Mouse (Mus musculus) neural tube, embryonic 12.5 days (tissue): Measurements from ENCODE around the gene Mga. TPM values are rescaled to one million over a fixed set of nuclear protein-coding genes. Genes with fewer than 3 reads are reported as not detected.
A peak's percentile ranks its signal among the peaks of the same experiment; 100 is the strongest.

Experiments used
- ATAC-seq: fragments of 200-750 bp; cut with Nextera tagmentation; 2 replicates; pipeline ENCODE4 v1.8.0; 2017; ENCODE audit warnings: low read depth, mild to moderate bottlenecking, moderate TSS enrichment, moderate library complexity; ENCODE audit not compliant: low FRiP score
- H3K27ac ChIP-seq: fragments of 300-500 bp; sonication (generic); 2 replicates; pipeline ENCODE4 v1.5.1; 2016
- H3K27me3 ChIP-seq: fragments of 300-500 bp; sonication (generic); replicated peaks from 2 replicates; pipeline ENCODE4 v1.6.1; 2016; ENCODE audit warnings: mild to moderate bottlenecking
- H3K36me3 ChIP-seq: fragments of 300-500 bp; sonication (generic); 2 replicates; pipeline ENCODE4 v1.6.1; 2016; ENCODE audit warnings: mild to moderate bottlenecking
- H3K4me1 ChIP-seq: fragments of 300-500 bp; sonication (generic); 2 replicates; pipeline ENCODE4 v1.6.1; 2016
- H3K4me2 ChIP-seq: fragments of 300-500 bp; sonication (generic); replicated peaks from 2 replicates; pipeline ENCODE4 v1.6.1; 2016; ENCODE audit warnings: mild to moderate bottlenecking
- H3K4me3 ChIP-seq: fragments of 300-500 bp; sonication (generic); 2 replicates; pipeline ENCODE4 v1.5.1; 2016
- H3K9ac ChIP-seq: fragments of 300-500 bp; sonication (generic); 2 replicates; pipeline ENCODE4 v1.6.1; 2016; ENCODE audit warnings: mild to moderate bottlenecking
- H3K9me3 ChIP-seq: fragments of 300-500 bp; sonication (generic); 2 replicates; pipeline ENCODE4 v1.6.1; 2016; ENCODE audit warnings: mild to moderate bottlenecking
- WGBS: fragments of 180-500 bp; shearing (Covaris S2); methylation state at CpG from one replicate; pipeline ENCODE4 v1.1.7; 2016; 5-methylcytosine and 5-hydroxymethylcytosine counted together
- polyA plus RNA-seq: library from polyadenylated mRNA; unstranded; fragments of >200 nt; fragmentation: Nextera tagmentation; extraction: Ambion mirVana; gene quantifications from 2 replicates; pipeline ENCODE4 v1.2.1, GENCODE M21; 2016

Mga gene
- polyA plus RNA-seq, 1 experiment from 2014 or later, result 27.2 TPM

DNA sequence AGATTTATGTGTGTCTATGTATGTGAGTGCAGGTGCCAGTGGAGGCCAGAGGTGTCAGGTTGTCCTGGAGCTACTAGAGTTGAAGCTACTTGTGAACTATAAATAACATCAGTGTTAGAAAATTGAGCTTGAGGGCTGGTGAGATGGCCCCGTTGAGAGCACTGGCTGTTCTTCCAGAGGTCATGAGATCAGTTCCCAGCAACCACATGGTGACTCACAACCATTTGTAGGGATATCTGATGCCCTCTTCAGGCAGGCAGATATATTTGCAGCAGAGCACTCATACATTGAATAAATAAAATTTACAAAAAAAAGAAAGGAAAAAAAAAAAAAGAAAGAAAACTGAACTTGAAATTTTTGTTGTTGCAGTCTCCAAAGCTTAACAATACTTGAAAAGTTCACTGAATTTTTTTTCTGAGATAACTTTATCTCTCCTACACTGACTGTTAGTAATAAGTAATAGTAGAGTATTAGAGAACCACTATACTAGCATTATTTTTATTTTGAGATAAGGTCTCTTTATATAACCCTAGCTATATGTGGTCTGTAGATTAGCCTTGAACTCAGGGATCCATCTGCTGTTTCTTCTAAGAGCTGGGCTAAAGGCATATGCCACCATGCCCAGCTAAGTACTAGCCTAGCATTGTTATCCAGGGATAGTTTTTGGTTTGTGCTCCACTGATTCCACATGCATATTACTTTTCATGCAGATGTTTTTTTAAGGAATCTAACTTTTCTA, 20.8 kb downstream of the Mga start:
- Histone ChIP-seq H3K9me3 (no peaks in the 10 kb centered on the region), H3K36me3 (peaks cover 17% of the 10 kb centered on the region; the same call in 1 of the 2 replicates), H3K27me3 (no peaks in the 10 kb centered on the region), H3K27ac (no peak overlapping the region), H3K4me1 (no peaks in the 10 kb centered on the region), H3K4me2 (no peak overlapping the region), H3K9ac (no peak overlapping the region), H3K4me3 (no peak overlapping the region)
- ATAC-seq, result no peak
- WGBS, result 77% methylated on average over 1 of the region's 1 CpGs

DNA sequence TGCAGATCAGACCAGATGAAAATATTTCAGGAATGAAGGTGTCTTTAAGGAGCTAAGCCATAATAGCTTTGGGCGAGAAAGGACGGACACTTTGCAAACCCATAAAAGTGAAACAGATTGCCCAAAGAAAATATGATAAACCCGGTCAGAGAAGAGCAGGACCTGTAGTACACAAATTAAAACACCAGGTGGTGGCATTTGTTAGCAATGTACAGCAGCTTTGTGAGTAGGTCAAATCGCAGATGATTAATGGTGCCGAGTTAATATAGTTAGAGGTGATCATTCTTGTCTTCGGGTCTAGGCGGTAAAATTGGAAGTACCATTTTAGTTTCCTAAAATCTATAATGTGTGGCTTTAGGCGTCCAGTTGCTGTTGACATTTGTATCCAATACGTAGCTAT, 73.5 kb downstream of the Mga start:
- Histone ChIP-seq H3K4me1 (peaks cover 11% of the 10 kb centered on the region), H3K9me3 (no peaks in the 10 kb centered on the region), H3K27me3 (no peaks in the 10 kb centered on the region), H3K4me3 (no peak overlapping the region), H3K27ac (no peak overlapping the region), H3K9ac (no peak overlapping the region), H3K36me3 (0 out of 2 replicates have a peak, but pooled peaks cover 3% of the 10 kb centered on the region), H3K4me2 (no peak overlapping the region)
- no peak for ATAC-seq
- WGBS, result 59% methylated on average over 9 of the region's 9 CpGs

DNA sequence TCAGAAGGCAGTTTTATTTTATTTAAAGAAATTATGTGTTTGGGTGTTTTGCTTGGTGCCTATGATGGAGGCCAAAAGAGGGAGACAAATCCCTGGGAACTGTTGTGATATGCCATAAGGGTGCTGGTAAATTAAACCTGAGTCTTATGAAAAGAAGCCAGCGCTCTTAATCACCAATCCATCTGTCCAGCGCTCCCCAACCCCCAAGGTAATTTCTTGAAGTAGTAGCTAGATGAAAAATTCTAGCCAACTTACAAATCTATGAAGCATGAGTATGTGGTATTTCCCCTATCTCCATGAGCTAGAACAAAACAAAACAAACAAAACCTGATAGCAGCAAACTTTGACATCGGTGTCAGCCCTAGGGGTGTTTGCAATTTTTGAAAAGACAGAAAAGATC, 74.3 kb downstream of the Mga start:
- H3K4me2 ChIP-seq, result peak overlapping the region; percentile 57
- H3K9ac ChIP-seq, result no peak overlapping the region
- WGBS, result 85% methylated on average over 3 of the region's 3 CpGs
- no peak overlapping the region for H3K4me3 ChIP-seq
- H3K4me1 ChIP-seq, result peaks cover 11% of the 10 kb centered on the region
- H3K27ac ChIP-seq, result no peak overlapping the region
- ATAC-seq, result no peak
- H3K27me3 ChIP-seq, result no peaks in the 10 kb centered on the region
- H3K36me3 ChIP-seq, result no peaks in the 10 kb centered on the region
- no peaks in the 10 kb centered on the region for H3K9me3 ChIP-seq

DNA sequence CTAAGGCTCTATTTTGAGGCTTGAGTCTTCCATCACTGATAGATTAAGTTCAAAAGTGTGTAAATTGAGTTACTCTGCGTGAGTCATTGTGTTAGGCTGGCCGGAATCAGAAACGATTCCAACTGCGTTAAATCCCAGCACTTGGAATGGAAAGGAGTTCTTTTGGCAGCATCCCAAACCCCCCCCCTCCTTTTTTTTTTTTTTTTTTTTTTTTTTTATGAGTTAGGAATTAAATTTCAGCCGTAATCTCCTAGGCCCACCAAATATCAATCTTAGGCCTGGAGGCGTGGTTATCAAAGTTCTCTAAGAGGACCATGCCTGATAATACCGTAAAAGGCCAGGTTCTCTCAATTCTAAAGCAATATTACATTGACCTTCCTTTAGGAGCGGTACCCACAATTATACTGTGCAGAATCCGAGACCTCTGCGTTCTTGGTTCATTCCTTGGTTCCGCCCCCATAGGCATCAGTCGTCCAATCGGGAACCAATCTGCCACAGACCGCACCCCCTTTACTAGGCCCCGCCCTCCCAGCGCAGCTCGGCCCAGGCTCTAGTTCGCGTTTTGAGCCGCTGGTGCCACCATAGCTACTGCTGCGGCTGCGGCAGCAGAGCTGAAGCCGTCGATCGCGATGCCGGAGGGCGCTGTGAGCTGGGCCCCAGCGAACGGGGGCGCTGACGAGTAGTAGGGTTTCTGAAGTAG, 75.0 kb downstream of the Mga start:
- Histone ChIP-seq H3K27me3 (no peaks in the 10 kb centered on the region), H3K27ac (no peak overlapping the region), H3K4me3 (peak overlapping the region; percentile 76), H3K9ac (peak overlapping the region; percentile 73), H3K36me3 (no peaks in the 10 kb centered on the region), H3K9me3 (no peaks in the 10 kb centered on the region), H3K4me1 (peaks cover 11% of the 10 kb centered on the region), H3K4me2 (peak overlapping the region; percentile 57)
- 3% methylated on average over 32 of the region's 32 CpGs for WGBS
- ATAC-seq, result peak; percentile 99

DNA sequence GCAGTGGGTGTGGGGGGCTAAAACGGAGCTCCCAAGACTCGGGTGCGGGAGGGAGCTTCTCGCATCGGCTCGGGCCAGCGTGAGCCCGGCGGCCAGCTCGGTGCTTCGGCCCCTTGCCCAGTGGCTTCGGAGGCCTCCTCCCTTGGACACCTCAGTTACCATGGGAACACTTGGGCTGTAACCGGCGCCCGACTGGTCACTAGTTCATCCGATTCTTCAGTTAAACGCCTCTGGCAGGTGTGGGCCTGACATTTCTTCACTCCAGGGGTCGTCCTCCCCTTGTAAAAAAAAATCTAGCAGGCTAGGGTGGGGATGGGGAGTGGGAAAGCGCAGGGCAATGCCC, 75.5 kb downstream of the Mga start, which contains the start of gene Mapkbp1:
TSS of gene Mapkbp1 (plus strand) at position 163 of the 343 bp plus-strand sequence.
- H3K9ac ChIP-seq, result peak within 1 kb of the TSS; percentile 73
- H3K36me3 ChIP-seq, result no peaks in the 10 kb centered on the region
- H3K9me3 ChIP-seq, result no peaks in the 10 kb centered on the region
- H3K4me1 ChIP-seq, result peaks cover 11% of the 10 kb centered on the region
- ATAC-seq, result peak; percentile 89
- H3K27me3 ChIP-seq, result no peaks in the 10 kb centered on the region
- under 1% methylated on average over 19 of the region's 19 CpGs for WGBS
- peak within 1 kb of the TSS; percentile 76 for H3K4me3 ChIP-seq
- H3K4me2 ChIP-seq, result peak within 1 kb of the TSS; percentile 57
- no peak within 1 kb of the TSS for H3K27ac ChIP-seq

DNA sequence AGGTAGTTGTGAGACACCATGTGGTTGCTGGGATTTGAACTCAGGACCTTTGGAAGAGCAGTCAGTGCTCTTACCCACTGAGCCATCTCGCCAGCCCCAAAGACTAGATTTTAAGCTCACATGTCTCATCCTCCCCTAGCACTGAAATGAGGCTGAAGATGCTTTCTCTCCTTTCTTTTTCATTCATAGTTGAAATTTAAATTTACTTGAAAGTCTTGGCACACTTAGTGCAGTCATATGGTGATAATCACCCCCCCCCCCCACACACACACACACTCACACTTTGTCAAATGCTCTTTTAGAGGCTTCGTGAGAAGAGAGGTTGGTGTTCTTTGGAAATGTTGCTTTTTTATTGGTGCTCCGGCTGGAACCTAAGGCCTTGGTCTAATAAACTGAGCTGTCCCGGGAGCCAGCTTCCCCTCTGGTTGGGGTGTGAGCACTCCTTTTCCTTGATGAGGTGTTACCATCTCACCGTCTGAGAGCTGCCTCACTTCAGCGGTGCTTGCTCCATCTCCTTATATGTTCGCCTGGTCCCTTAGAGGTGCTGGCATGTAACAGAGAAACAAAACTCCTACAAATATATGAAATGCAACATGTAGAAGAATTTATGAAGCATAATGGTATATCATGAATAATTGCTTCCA, 83.4 kb downstream of the Mga start:
- Histone ChIP-seq H3K36me3 (no peaks in the 10 kb centered on the region), H3K4me3 (no peak overlapping the region), H3K27ac (no peak overlapping the region), H3K9ac (no peak overlapping the region), H3K9me3 (no peaks in the 10 kb centered on the region), H3K27me3 (no peaks in the 10 kb centered on the region), H3K4me2 (no peak overlapping the region), H3K4me1 (no peaks in the 10 kb centered on the region)
- ATAC-seq, result no peak
- 78% methylated on average over 7 of the region's 7 CpGs for WGBS

DNA sequence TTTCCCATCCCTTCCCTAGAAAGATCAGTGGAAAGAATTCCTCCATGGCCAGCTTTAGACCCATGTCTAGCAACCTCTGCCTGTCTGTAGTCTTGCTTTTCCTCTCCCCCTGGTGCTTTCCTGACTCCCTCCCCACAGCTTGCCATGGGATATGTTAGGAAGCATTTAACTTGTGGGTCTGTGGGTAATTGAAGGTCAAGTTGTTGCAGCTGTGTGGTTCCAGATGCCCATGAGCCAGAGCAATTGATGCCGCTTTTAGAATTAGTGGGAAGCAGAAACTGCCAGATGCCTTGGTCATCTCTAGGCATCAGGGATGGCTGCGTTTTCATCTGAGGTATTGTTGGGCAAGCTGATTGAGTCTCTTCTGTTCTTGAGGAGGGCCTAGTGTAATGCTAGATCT, 84.6 kb downstream of the Mga start:
- ATAC-seq, result no peak
- Histone ChIP-seq H3K4me3 (no peak overlapping the region), H3K9ac (no peak overlapping the region), H3K36me3 (no peaks in the 10 kb centered on the region), H3K4me1 (no peaks in the 10 kb centered on the region), H3K27me3 (no peaks in the 10 kb centered on the region), H3K9me3 (no peaks in the 10 kb centered on the region), H3K27ac (no peak overlapping the region), H3K4me2 (no peak overlapping the region)
- WGBS, result 85% methylated on average over 2 of the region's 2 CpGs

DNA sequence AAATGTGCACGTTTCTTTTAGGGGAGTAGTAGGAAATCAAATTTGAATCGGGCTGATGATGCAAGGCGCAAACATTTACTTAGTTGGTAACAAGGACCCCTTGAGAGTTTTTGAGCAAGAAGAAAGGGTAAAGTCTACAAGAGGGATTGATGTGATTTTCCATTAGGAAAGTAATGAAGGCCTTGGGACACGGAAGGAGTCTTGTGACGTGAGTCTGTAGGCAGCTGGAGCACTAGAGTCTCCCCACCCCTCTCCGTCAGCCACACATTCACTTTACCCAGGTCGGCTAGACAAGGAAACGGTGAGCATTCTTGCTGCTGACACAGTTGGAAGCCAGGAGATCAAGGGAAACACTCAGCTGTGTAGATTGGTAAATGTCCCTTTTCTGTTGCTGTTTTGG, 88.8 kb downstream of the Mga start:
- 66% methylated on average over 8 of the region's 8 CpGs for WGBS
- Histone ChIP-seq H3K27me3 (no peaks in the 10 kb centered on the region), H3K4me1 (no peaks in the 10 kb centered on the region), H3K4me3 (no peak overlapping the region), H3K36me3 (no peaks in the 10 kb centered on the region), H3K9me3 (no peaks in the 10 kb centered on the region), H3K9ac (no peak overlapping the region), H3K27ac (no peak overlapping the region), H3K4me2 (no peak overlapping the region)
- no peak for ATAC-seq

DNA sequence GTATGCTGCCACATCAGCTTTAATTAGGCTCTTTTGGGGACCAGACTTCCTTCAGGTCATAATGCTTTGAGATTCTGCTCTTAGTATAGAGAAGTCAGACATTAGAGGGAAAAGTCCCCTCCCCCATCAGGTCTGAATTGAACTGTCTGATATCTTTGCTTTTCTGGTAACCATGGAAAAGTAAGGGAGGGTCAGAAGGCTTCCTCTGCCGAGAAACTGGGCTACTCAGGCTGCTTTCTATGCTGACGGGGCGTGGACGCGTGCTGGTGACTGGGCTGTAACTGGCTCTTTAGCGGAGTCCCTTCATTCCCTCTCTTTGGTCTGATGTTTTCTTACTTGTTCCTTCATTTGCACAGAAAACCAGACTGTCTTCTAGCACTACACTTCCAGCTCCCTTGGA, 89.3 kb downstream of the Mga start:
- H3K4me3 ChIP-seq, result no peak overlapping the region
- H3K9ac ChIP-seq, result no peak overlapping the region
- no peak overlapping the region for H3K27ac ChIP-seq
- no peaks in the 10 kb centered on the region for H3K36me3 ChIP-seq
- H3K4me1 ChIP-seq, result no peaks in the 10 kb centered on the region
- no peaks in the 10 kb centered on the region for H3K9me3 ChIP-seq
- no peak overlapping the region for H3K4me2 ChIP-seq
- no peak for ATAC-seq
- no peaks in the 10 kb centered on the region for H3K27me3 ChIP-seq
- 65% methylated on average over 6 of the region's 6 CpGs for whole genome bisulfite sequencing

DNA sequence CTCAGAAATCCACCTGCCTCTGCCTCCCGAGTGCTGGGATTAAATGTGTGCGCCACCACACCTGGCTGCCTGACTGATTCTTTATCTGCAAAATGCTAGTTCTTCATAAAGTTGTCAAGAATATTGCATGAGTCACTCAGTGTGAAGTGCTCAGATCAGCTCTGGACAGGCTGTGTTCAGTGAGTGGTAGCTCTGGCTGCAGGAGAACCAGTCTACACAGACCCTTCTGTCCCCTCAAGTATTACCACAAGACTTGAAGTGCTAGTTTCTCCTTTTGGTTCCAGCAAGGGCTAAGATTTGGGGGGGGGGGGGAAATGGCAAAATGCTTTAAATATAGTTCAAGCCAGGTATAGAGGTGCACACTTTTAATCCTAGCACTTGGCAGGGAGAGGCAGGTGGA, 90.4 kb downstream of the Mga start:
- Histone ChIP-seq H3K4me3 (no peak overlapping the region), H3K4me2 (no peak overlapping the region), H3K9ac (no peak overlapping the region), H3K27me3 (no peaks in the 10 kb centered on the region), H3K4me1 (no peaks in the 10 kb centered on the region), H3K36me3 (no peaks in the 10 kb centered on the region), H3K27ac (no peak overlapping the region), H3K9me3 (no peaks in the 10 kb centered on the region)
- no peak for ATAC-seq
- 93% methylated on average over 2 of the region's 2 CpGs for WGBS

DNA sequence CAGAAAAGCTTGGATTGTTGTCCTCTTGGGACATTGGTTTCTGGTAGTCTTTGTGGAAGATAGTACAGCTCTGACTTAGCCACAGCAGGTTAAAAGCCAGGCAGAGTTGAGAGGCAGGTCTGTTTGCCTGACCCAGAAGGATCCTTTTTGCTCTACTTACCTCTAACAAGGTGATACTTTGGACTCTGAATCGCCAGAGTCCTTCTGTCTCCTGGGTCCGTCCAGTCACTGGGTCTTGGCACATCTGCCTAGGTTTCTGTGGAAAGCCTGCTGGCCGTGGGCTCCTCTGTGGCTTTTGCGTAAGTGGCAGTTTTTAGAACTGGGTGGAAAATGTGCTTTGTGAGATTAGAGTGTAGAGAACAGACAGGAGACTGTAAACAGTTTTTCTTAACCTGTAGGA, 91.9 kb downstream of the Mga start:
- no peaks in the 10 kb centered on the region for H3K4me1 ChIP-seq
- no peaks in the 10 kb centered on the region for H3K9me3 ChIP-seq
- ATAC-seq, result no peak
- WGBS, result 92% methylated on average over 4 of the region's 4 CpGs
- H3K9ac ChIP-seq, result no peak overlapping the region
- H3K27me3 ChIP-seq, result no peaks in the 10 kb centered on the region
- no peak overlapping the region for H3K4me3 ChIP-seq
- no peak overlapping the region for H3K4me2 ChIP-seq
- no peaks in the 10 kb centered on the region for H3K36me3 ChIP-seq
- H3K27ac ChIP-seq, result no peak overlapping the region

DNA sequence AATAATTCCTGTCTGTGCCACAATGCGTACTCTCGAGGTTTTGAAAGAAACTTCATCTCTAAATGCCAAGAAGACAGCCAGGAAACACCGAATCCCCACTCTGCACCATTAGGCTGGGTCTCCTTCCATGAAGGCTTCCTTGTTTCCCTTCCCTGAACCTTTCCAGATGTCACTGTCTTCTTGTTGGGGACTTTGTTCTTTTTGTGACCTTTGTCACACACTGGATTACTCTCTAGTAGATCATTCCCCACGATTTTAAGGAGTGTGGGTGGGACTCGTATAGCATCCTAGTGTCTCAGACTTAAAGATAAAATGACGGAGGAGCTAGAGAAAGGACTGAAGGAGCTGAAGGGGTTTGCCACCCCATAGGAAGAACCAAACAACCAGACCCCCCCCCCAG, 93.9 kb downstream of the Mga start:
- Histone ChIP-seq H3K9me3 (no peaks in the 10 kb centered on the region), H3K4me3 (no peak overlapping the region), H3K36me3 (no peaks in the 10 kb centered on the region), H3K9ac (no peak overlapping the region), H3K27me3 (no peaks in the 10 kb centered on the region), H3K27ac (no peak overlapping the region), H3K4me1 (no peaks in the 10 kb centered on the region), H3K4me2 (no peak overlapping the region)
- 87% methylated on average over 6 of the region's 6 CpGs for WGBS
- no peak for ATAC-seq
